Mouse (Mus musculus) embryonic fibroblast, embryonic 13.5 days (primary cell): ENCODE results near the gene Ift80. TPM values are rescaled to one million over a fixed set of nuclear protein-coding genes. Genes with fewer than 3 reads are reported as not detected.

Experiments used
- H3K27ac ChIP-seq: 2 replicates; pipeline ENCODE4 v1.5.1; 2012; ENCODE audit warnings: low read length, control low read depth, inconsistent platforms; ENCODE audit not compliant: insufficient read depth
- H3K4me1 ChIP-seq: 2 replicates; pipeline ENCODE4 v1.6.1; 2011; ENCODE audit warnings: low read length; ENCODE audit not compliant: control insufficient read depth, insufficient read depth
- H3K4me3 ChIP-seq: 2 replicates; pipeline ENCODE4 v1.5.1; 2011; ENCODE audit warnings: mild to moderate bottlenecking, control low read depth, low read length; ENCODE audit not compliant: insufficient read depth
- CTCF ChIP-seq: IDR thresholded peaks from 2 replicates; pipeline ENCODE4 v1.5.1; 2011; ENCODE audit warnings: mild to moderate bottlenecking, control low read depth, low read length, moderate library complexity, borderline replicate concordance; ENCODE audit not compliant: insufficient read depth
- POLR2A ChIP-seq: IDR thresholded peaks from 2 replicates; pipeline ENCODE4 v1.6.1; 2011; ENCODE audit warnings: low read depth, mild to moderate bottlenecking, control low read depth, low read length, moderate library complexity
- polyA plus RNA-seq: library from polyadenylated mRNA; stranded (reverse); fragments of >200 nt; gene quantifications from 2 replicates; pipeline ENCODE4 v1.2.4, GENCODE M21; 2011; ENCODE audit warnings: low read depth; ENCODE audit not compliant: missing spikeins, insufficient read length

Gene Ift80
- polyA plus RNA-seq, 1 experiment = 29.8 TPM

DNA sequence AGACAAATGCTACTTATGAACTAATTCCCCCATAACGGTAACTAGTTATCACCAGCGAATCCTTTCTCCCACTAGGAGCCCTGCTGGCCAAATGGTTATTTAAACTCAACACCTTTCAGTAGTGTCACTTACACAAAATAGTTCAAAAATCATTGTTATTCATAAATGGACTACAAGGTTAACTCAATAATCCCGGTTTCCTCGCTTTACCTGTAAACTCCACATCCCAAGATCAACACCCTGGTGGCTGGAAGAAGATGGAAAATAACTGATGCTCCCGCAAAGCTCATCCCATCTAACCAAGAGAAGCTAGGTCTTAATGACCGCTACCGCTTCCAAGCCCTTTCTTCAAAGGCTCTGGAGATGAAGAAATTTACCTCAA, 324 bp downstream of the Ift80 start:
- peak overlapping the region; percentile 97 for H3K4me3 ChIP-seq
- peak overlapping the region; percentile 34 for H3K27ac ChIP-seq
- H3K4me1 ChIP-seq = no peaks in the 10 kb centered on the region
- TF ChIP-seq CTCF (no peak), POLR2A (no peak)

DNA sequence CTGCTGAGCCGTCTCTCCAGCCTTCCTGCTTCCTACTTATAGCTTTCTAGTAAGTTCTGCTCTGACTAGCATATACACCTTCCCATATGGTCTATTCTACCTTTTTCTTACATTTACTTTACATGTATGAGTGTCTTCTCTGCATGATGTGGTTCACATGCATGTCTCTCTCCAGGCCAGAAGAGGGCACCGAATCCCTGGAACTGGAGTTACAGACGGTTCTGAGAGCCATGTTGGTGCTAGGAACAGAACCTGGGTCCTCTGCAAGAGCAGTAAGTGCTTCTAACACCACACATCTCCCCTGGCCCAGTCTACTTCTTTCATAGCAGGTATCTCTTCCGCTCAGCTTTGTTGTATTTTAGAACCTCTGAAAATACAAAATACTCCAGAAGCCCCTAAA, 1.6 kb downstream of the Ift80 start:
- H3K4me3 ChIP-seq = no peak overlapping the region
- TF ChIP-seq CTCF (no peak), POLR2A (no peak)
- H3K4me1 ChIP-seq = no peaks in the 10 kb centered on the region
- no peak overlapping the region for H3K27ac ChIP-seq

DNA sequence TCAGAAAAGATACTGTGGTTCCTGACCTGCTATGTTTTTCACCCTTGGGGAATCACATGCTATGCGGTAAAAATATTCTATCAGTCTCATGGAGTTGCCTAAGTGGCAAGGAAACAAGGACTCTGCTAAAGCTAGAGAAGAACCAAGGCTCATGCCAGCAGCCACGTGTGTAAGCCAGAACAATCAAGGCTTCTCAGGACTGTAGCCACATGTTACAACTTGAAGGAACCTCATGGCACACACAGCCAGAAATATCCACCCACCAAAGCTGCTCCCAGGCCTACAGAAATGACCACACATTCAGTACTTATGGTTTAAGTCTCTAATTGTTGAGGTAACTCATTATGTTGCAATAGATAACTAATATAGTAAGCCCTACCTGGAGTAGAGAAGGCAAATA, 17.8 kb downstream of the Ift80 start:
- Histone ChIP-seq H3K27ac (no peak overlapping the region), H3K4me1 (no peaks in the 10 kb centered on the region), H3K4me3 (no peak overlapping the region)
- TF ChIP-seq POLR2A (no peak), CTCF (no peak)

DNA sequence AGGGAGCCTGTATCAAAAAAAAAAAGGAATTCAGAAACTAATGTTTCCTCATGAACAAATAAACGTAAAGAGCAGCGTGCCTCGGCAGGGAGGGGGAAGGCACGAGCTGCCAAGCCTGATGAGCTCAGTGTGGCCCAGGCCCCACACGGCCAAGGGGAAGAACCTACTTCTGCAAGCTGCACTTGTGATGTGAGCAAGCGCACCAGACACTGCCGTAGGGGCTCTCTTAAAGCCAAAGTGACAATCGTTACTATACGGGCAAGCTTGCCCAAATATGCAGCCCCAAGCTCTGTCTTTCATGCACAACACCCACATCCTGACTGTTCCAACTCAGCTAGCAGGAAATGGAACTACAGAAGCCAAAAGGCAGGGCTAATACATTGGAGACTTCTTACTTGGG, 23.5 kb downstream of the Ift80 start:
- Histone ChIP-seq H3K4me3 (no peak overlapping the region), H3K27ac (no peak overlapping the region), H3K4me1 (no peaks in the 10 kb centered on the region)
- TF ChIP-seq POLR2A = no peak

DNA sequence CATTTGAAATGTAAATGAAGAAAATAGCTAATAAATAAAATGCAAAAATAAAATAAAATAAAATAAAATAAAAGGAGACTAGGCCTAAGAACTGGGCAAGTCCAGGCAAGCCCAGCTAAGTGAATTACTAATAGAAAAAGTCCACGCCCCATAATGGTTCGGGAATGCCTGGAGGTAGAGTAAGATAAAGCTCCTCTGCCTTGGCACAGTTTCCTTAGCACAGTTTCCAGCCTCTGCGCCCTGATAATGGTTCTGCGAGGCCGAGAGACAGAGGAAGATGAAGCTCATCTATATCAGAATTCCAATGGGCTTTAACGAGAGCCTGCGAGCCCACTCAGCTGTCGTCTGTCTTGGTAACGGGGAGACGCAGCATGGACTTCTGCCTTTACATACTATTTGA, 25.2 kb downstream of the Ift80 start:
- no peak for TF ChIP-seq CTCF
- no peak for TF ChIP-seq POLR2A
- Histone ChIP-seq H3K4me3 (no peak overlapping the region), H3K4me1 (no peaks in the 10 kb centered on the region), H3K27ac (no peak overlapping the region)

DNA sequence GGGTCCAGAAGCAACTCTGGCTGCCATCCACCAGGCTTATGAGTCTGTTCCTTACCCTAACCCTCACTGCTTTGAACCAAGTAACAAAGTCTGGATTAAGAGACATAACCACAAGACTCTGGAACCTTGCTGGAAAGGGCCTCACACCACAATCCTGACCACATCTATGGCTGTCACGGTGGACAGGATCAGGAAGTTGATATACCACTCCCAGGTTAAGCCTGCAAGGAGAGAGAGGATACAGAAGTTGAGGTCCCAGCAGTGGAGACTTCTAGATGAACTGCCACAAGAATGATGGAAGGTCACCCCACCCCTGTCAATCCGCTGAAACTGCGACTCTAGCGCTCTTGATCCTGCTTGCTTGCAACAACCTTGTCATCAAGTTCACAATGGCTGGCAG, 26.7 kb downstream of the Ift80 start:
- Histone ChIP-seq H3K27ac (no peak overlapping the region), H3K4me1 (no peaks in the 10 kb centered on the region), H3K4me3 (no peak overlapping the region)
- TF ChIP-seq POLR2A = no peak
- TF ChIP-seq CTCF = no peak

DNA sequence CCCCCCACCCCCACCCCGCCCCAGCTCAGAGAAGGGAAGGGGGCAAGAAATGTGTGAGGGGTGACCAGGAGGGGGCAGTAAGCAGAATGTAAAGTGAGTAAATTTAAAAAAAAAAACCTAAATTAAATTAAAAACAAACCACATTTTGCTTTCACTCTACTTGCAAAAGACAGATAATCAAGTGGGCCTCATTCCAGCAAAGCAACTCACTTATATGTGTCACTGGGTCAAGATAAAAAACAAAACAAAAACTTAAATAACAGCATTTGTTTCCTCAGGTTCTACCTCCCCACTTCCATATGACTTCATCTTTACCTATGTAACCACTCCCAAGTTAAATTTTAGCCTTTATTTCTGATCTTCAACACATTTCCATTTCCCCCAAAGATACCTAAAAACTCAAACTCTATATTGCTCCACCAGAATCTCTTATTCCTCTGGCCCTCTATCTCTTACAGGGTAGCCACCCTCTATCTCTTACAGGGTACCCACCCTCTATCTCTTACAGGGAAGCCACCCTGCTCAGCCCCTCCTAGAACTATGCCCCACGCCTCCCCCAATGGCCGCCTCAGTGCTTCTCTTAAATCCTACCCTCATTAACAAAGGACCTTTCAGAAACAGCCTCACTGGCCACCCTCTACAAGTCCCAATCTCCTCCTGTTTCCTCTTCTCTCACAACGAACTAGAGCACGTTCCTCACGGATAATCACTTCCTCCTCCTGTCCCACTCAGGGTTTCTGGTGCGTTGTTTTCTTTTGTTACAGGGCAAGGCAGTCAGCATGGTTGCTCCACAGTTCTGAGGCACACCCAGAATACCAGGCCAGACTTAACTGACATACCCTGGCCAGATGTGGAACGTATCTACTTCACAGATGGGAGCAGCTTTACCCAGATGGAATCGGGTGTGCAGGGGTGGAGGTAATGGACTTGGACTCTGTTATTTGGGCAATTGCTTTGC, 28.6 kb downstream of the Ift80 start:
- H3K4me1 ChIP-seq = no peaks in the 10 kb centered on the region
- TF ChIP-seq POLR2A = no peak
- TF ChIP-seq CTCF = no peak
- no peak overlapping the region for H3K4me3 ChIP-seq
- no peak overlapping the region for H3K27ac ChIP-seq

DNA sequence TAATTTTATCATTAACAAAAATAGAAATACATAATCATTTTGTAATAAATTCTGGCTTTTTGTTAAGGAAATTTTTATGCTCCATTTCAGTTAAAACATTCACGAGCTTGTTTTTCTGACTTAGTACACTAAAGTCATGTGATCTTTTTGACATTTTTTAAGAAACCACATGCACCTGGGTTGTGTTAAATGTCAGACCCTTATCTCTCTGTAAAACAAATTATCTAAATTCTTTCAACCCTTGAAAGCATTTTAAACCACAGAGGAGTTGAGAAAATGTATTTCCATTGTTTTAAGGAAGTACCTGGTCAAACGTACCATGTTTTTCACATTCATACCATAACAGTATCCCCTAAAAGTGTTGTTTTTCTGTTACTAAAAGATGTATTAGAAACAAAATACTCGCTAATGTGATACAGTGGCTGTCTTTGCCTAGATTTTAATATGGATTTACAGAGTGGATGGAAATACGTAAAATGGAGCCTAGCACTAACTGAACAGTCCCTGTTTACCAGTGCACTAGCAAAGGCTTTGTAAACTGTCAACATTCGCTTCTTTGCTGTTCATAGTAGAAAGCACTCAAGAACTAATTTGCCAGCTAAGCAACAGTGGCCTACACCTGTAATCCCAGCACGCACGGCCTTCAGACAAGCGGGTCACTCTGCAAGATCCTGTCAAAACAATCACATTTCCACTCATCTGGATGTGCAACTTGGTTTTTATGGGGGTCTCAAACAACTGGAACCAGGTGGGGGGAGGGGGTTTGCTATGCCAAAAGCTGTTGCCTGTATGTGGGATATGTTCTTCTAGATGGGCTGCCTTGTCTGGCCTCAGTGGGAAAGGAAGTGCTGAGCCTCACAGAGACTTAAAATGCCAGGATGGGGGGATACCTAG, 29.5 kb downstream of the Ift80 start:
- H3K27ac ChIP-seq = no peak overlapping the region
- TF ChIP-seq POLR2A (no peak), CTCF (no peak)

DNA sequence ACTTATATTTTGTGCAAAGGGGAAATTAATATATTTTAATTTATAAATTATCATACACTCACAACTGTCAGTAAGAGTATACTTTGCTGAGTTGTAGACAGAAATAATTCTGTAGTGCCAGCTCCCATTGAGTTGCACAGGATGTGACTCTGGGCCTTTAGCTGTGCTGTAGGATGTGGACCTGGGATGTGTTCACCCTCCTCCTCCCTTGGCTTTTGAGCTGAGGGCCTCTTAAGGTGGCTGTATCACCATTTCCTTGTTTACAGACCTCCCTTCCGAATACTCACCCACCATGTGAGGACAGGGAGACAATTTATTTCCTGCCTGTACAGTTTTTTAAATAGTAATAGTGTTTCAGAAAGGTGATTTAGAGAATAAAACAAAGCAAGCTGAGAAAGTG, 30.8 kb downstream of the Ift80 start:
- no peak overlapping the region for H3K27ac ChIP-seq
- H3K4me3 ChIP-seq = no peak overlapping the region
- no peaks in the 10 kb centered on the region for H3K4me1 ChIP-seq
- TF ChIP-seq POLR2A (no peak), CTCF (no peak)

More for the DNA sequence above, 29.5 kb downstream of the Ift80 start:
- Histone ChIP-seq H3K4me1 (no peaks in the 10 kb centered on the region), H3K4me3 (no peak overlapping the region)

DNA sequence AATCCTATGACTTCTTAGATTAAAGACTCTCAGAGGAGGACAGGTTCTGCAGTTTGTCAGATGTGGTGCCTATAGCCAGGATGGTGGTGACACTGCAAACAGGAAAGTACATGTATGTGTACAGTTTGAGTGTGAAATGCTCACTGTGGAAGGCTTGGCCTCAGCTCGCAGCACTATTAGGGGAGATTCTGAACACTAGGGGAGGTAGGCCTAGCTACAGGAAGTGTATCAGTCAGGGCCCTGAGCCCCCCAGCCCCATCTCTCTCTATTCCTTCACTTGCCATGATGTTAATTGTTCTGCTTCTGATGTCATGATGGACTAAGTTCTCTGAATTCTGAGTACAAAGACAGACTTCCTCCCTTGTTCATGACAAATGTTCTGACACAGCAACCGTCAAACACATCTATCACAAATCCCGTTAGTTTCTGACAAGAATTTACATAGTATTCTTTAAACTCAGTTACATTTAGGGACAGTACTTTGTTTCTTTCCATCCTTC, 35.2 kb downstream of the Ift80 start:
- no peak overlapping the region for H3K27ac ChIP-seq
- H3K4me3 ChIP-seq = no peak overlapping the region
- H3K4me1 ChIP-seq = no peaks in the 10 kb centered on the region
- TF ChIP-seq POLR2A (no peak), CTCF (no peak)

DNA sequence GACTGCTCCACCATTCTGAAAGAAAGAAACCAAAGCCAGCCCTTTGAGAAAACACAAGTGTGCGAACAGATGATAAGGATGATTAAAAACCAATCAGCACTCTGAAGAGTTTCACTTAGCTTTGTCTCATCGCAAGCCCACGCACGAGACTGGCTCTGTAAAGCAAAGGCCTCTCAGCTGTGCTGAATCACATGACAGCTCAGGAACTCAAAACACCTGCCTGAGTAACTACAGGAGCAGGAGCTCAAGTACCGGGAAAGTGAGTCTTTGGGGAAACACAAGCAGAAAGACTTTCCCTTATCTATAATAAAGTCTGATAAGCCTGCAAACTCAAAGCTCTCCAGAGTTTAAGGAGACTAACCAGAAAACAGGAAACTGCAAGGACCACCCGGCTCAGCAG, 37.0 kb downstream of the Ift80 start:
- no peaks in the 10 kb centered on the region for H3K4me1 ChIP-seq
- TF ChIP-seq POLR2A (no peak), CTCF (no peak)
- no peak overlapping the region for H3K4me3 ChIP-seq
- no peak overlapping the region for H3K27ac ChIP-seq
